Mouse (Mus musculus): ENCODE data around the gene Slc6a3.
A peak's percentile ranks its signal among the peaks of the same experiment; 100 is the strongest.

Slc6a3 gene

GRCm38 (mm10) chr13:73591488-73591887 lies 54.9 kb downstream of the Slc6a3 start:
- no peak for DNase-seq (ENCODE audit: low spot score)

DNA sequence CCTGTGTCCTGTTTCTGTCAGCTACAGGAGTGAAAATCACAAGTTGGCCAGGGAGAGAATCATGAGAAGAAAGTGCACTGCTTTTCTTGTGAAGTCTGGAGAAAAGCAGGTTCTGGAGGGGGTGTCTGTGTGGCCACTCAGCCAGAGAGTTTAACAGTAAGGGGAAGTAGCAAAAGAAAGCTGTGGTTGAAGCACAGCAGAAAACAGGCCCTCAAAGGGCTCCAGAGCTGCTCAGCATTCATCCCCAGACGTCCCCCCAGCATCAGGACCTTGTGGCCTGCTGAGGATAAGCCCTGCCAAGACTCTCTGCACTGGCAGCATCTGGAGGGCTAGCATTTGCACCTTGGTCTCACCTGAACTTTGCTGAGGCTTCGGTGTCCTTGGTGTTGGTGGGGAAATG lies 56.0 kb downstream of the Slc6a3 start:
- no peak for DNase-seq (ENCODE audit: low spot score)

- no peak for DNase-seq (ENCODE audit: low spot score)
Measured at GRCm38 (mm10) chr13:73596276-73596675, 59.7 kb downstream of the Slc6a3 start.

GRCm38 (mm10) chr13:73600217-73600616 lies 63.7 kb downstream of the Slc6a3 start:
- no peak for DNase-seq (ENCODE audit: low spot score)

- no peak for DNase-seq (ENCODE audit: low spot score)
Measured at GRCm38 (mm10) chr13:73603046-73603445, 66.5 kb downstream of the Slc6a3 start.

GRCm38 (mm10) chr13:73603522-73604155 lies 67.1 kb downstream of the Slc6a3 start, which contains the start of gene Clptm1l:
Gene Clptm1l, plus strand, starts transcription at chr13:73604006.
- DNase-seq (ENCODE audit: low spot score) = peak; percentile 96

DNA sequence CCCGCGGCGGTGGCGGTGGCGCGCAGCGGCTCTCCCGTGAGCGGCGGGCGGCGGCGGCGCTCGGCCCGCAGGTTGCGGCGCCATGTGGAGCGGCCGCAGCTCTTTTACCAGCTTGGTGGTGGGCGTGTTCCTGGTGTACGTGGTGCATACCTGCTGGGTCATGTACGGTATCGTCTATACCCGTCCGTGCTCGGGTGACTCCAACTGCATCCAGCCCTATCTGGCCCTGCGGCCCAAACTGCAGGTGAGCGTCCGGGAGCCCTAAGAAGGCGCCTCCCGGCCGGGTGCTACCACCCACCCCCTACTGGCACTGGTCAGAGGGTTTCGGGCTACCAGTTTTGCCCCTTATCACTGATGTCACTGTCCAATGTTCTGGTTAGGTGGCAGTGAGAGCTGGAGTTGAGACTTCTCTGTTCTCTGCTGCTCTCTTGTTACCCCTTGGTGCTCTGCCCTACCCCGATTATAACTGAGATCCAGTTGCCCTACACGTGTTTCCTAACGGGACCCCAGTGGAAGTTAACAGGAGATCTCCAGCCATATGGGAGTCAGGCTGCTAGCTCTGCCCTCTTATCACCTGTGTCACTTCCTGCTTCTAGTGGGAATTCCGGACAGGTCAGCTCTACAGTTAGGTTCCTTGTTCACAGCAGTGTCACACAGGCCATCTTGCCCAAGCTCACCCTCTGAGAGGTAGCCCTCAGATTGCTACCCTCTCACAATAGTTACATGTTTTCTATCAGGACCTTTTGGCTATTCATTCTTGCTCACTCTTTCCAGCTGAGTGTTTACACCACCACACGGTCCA lies 67.8 kb downstream of the Slc6a3 start:
- DNase-seq (ENCODE audit: low spot score) = no peak

DNA sequence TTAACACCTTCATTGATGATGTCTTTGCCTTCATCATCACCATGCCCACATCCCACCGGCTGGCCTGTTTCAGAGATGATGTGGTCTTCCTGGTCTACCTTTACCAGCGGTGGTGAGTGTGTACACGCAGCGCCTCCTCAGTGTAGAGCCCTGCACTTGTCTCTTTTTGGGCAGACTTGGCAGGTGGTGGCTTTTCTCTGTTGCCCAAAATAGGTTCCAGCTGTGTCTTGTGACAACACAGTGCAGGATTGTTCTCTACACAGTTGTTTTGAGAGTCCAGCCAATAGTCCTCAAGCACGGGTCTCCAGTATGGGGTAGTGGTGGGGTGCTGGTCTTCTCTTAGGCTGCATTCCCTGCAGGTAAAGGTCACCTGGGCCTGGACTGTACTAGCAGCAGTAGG lies 81.9 kb downstream of the Slc6a3 start:
- no peak for DNase-seq (ENCODE audit: low spot score)

DNA sequence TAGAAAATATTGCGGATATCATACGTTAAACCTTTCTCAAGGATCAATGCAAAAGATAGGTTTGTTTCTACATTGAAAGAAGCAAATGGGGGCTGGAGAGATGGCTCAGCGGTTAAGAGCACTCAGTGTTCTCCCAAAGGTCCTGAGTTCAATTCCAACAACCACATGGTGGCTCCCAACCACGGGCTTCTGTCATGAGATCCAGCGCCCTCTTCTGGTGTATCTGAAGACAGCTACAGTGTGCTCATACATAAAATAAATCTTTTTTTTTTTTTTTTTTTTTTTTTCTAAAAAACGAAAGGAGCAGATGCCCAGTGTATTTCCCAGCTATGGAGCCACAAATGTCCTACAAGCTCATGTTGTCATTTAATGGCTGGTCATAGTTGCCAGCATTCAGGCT lies 84.1 kb downstream of the Slc6a3 start:
- DNase-seq (ENCODE audit: low spot score) = peak; percentile 23

GRCm38 (mm10) chr13:73626410-73626744 lies 89.8 kb downstream of the Slc6a3 start:
- no peak for DNase-seq (ENCODE audit: low spot score)

GRCm38 (mm10) chr13:73626745-73627549 lies 90.4 kb downstream of the Slc6a3 start, which contains the start of gene Tert:
Gene Tert, plus strand, starts transcription at chr13:73626911.
- DNase-seq (ENCODE audit: low spot score) = peak; percentile 75

All from retina, embryonic 14.5 days (tissue).